Mouse (Mus musculus) lung, postnatal 14 days (tissue): ENCODE results near the gene Dnah10.
"Not testable (repeated sequence)": the region's sequence is repeated elsewhere in the genome, so short reads cannot be mapped to it uniquely, and the experiment has no call there.

Experiments
- DNase-seq: peaks from one replicate; pipeline ENCODE4 v3.0.0; 2021

Gene Dnah10

GRCm38 (mm10) chr5:124724997-124725396 is at the start of gene Dnah10:
Gene Dnah10, plus strand, starts transcription at chr5:124725085.
- DNase-seq = no peak

GRCm38 (mm10) chr5:124713741-124714140 is 11.1 kb upstream of the Dnah10 start:
- no peak for DNase-seq

GRCm38 (mm10) chr5:124715135-124715534 is 9.8 kb upstream of the Dnah10 start:
- peak; percentile 5 for DNase-seq

GRCm38 (mm10) chr5:124717969-124718368 is 6.9 kb upstream of the Dnah10 start:
- DNase-seq = no peak

GRCm38 (mm10) chr5:124718396-124718795 is 6.5 kb upstream of the Dnah10 start:
- no peak for DNase-seq

- DNase-seq = no peak
These were observed 1.8 kb upstream of the Dnah10 start for GRCm38 (mm10) chr5:124723125-124723524.

GRCm38 (mm10) chr5:124729662-124730206 is 4.8 kb downstream of the Dnah10 start:
- DNase-seq = no peak

- no peak for DNase-seq
These were observed 9.1 kb downstream of the Dnah10 start for GRCm38 (mm10) chr5:124733961-124734360.

GRCm38 (mm10) chr5:124741898-124742599 is 17.2 kb downstream of the Dnah10 start:
- DNase-seq = no peak

- DNase-seq = no peak
These were observed 19.0 kb downstream of the Dnah10 start for GRCm38 (mm10) chr5:124743841-124744240.

- no peak for DNase-seq
These were observed 21.3 kb downstream of the Dnah10 start for GRCm38 (mm10) chr5:124746220-124746619.

GRCm38 (mm10) chr5:124748296-124748695 is 23.4 kb downstream of the Dnah10 start:
- DNase-seq = no peak

- no peak for DNase-seq
These were observed 26.8 kb downstream of the Dnah10 start for GRCm38 (mm10) chr5:124751656-124752055.

GRCm38 (mm10) chr5:124761011-124761410 is 36.1 kb downstream of the Dnah10 start:
- DNase-seq = no peak

GRCm38 (mm10) chr5:124761787-124762186 is 36.9 kb downstream of the Dnah10 start:
- DNase-seq = no peak

GRCm38 (mm10) chr5:124774552-124774951 is 49.7 kb downstream of the Dnah10 start:
- DNase-seq = no peak

- DNase-seq = not testable (repeated sequence)
These were observed 51.4 kb downstream of the Dnah10 start for GRCm38 (mm10) chr5:124776289-124776688.

GRCm38 (mm10) chr5:124777178-124777709 is 52.4 kb downstream of the Dnah10 start:
- DNase-seq = peak; percentile 62

GRCm38 (mm10) chr5:124779926-124780325 is 55.0 kb downstream of the Dnah10 start:
- DNase-seq = no peak

GRCm38 (mm10) chr5:124781696-124782095 is 56.8 kb downstream of the Dnah10 start:
- no peak for DNase-seq

- no peak for DNase-seq
These were observed 60.8 kb downstream of the Dnah10 start for GRCm38 (mm10) chr5:124785650-124786049.

- DNase-seq = no peak
These were observed 67.2 kb downstream of the Dnah10 start for GRCm38 (mm10) chr5:124792112-124792511.

- peak; percentile 39 for DNase-seq
These were observed 85.0 kb downstream of the Dnah10 start for GRCm38 (mm10) chr5:124809708-124810366.

- DNase-seq = no peak
These were observed 87.6 kb downstream of the Dnah10 start for GRCm38 (mm10) chr5:124812466-124812865.
